Mouse (Mus musculus) cerebellum, adult 11 months (tissue): ENCODE results near the gene 2510009E07Rik.
A peak's percentile ranks its signal among the peaks of the same experiment; 100 is the strongest.
"Not testable (repeated sequence)": the region's sequence is repeated elsewhere in the genome, so short reads cannot be mapped to it uniquely, and the experiment has no call there.

ENCODE experiments used
- DNase-seq: peaks from one replicate; pipeline ENCODE4 v3.0.0; 2022

2510009E07Rik gene

DNA sequence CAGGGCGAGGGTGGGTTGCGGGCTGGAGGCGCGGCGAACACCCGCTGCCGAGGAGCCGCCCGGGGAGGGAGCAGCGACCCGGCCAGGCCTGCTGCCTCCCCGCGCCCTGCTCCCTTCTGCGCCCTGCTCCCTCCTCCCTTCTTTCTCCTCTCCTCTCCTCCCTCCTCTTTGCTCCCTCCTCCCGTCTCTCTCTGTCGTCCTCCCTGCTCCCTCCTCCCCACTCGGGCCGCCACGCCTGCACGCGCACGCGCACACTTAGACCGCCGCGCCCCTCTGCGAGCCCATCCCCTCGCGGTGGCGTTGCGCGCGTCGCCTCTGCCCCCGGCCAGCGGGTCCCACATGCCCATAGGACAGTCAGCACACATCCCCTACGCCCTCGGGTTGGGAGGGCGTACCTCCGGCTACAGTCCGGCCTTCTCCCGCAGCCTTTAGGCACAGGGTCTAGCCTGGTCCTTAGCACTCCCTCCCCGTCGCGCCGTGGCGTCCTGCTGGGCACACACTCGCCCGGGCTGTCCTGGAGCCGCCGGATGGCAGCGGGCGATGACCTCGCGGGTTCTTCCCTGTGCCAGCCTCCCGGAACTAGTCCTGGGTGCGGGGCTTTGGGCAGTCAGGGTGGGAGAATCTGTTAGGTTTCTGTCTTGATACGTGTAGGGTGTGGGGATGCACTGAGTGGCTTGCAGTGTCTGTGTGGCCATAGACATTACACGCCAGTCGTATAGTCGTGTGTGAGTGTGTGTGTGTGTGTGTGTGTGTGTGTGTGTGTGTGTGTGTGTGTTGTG lies at the start of gene 2510009E07Rik:
Gene 2510009E07Rik, minus strand, starts transcription at position 203 of the 779 bp plus-strand sequence.
- peak; percentile 93 for DNase-seq

DNA sequence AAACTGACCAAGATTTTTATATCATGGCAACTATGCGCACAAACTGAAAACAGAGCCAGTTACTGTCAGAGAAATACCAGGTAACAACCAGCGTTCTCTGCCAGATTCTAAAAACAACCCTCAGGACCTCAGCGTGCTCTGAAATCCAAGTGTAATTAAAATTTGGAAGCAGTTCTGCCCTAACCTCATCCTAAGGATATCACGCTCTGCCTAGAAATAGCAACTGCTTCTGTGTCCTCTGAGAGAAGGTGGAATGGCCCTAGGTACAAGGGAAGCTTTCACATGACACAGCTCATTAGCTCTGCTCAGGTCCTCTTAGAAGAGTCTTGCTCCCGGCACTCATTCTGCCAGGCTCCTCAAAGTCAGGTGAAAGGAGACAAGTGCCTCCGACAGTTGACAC lies 48.9 kb upstream of the 2510009E07Rik start:
- no peak for DNase-seq

DNA sequence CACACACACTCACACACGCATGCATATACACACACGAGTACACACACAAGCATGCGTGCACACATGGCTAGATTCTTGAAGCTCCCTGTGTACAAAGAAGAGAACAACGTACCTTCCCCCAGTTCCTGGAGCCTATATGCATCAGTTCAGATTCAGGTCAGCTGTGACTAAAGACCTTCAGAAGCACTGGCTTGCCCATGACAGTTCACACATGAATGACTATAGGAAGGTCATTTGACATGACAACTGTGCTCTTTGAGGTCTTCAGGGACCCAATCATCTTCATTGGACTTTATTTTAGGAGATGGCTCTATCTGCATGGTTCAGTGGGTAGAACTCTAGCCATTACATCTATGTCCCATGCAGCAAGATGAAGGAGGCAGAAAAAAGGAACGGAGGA lies 48.4 kb upstream of the 2510009E07Rik start:
- no peak for DNase-seq

DNA sequence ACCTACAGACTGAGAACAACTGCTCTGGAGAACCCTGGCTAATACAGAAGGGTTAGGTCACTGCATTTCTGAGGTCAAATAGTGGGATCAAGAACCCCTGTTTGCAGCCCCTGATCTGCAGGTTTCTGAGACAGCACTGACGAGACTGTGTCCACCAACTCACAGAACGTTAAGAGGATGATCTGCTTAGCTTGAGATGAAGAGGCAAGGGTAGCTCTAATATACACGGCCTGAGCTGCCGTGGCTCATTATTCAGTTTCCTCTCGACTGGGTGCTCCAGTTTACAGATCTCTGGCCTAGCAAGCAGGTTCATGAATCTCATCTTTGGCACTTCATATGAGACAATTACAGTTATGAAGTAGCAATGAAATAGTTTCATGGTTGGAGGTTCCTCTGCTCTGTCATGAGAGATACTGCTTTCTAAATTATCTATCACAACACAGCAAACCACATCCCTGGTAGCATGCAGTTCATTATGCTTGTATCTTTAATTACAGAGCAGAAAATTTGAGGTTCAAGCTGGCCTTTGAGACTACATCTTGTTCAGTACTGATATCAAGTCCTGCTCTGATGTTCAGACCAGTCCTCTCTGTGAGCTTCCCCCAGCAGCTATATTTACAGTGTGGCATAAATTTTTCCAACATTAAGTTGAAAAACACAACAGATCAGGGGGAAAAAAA lies 47.9 kb upstream of the 2510009E07Rik start:
- no peak for DNase-seq

DNA sequence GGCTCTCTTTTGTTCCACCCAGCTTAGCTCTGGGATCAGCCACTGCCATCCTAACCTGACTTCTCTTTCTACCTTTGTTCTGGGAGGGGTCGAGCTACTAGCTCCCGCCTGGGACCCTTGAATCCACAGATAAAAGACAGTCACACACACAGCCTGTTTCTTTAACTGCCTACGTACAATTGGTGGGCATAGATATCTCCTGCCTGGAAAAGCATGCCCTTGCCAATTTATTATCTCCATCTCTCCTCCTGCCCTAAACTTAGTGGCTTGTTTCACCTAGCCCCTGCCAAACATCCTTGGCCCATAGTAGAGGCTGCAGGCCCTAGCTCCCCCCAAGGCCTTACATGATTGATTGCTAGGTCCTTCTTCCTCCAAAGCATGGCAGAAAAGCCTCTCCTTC lies 47.1 kb upstream of the 2510009E07Rik start:
- DNase-seq = no peak

DNA sequence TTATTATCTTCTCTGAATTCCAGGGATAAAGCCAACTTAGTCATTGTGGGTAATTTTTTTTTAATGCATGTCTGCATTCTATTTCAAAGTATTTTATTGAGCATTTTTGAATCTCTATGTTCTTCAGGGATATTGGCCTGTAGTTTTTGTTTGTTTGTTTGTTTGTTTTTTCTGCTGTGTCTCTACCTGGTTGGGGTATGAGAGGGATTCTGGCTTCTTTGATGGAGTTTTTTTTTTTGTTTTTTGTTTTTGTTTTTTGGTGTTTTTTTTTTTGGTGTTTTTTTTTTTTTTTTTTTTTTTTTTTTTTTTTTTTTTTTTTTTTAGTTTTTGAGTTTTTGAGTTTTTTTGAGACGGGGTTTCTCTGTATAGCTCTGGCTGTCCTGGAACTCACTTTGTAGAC lies 41.2 kb upstream of the 2510009E07Rik start:
- DNase-seq = no peak

DNA sequence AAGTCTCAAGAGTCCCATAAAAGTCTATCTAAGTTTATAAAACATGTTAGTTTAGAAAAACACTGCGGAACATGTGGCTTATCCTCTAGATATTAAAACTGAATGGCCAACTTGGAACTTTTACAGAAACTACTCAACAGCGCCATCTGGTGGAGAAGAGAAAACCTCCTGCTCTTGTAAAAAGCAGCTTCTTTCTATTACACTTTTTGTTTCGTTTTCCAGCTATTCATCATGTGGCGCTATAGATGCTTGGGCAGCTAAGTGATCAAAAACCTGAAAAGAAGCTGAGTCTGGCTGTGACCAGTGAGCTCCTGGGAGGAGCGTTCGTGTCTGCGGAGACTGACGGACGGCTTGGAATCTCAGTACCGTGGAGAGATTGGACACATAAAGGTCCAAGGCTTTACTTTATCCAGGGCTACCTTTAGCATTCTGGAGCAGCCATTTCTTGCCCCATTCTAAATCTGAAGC lies 33.5 kb upstream of the 2510009E07Rik start:
- DNase-seq = peak; percentile 58

DNA sequence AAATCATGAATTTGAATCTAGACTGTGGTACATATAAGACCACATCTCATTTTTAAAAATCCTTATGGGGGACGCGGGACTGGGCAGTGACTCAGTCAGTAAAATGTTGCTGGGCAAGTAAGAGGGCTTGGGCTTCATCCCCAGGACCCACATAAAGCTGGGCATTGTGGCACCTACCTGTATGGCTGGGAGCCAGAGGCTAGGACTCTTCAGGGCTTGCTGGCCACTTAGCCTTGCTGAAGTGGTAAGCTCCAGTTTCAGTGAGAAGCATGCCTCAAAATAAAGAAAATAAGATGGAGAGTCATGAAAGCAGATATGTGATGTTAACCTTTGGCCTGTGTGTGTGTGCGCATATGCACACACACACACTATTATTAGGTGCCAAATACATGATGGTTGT lies 33.0 kb upstream of the 2510009E07Rik start:
- no peak for DNase-seq

DNA sequence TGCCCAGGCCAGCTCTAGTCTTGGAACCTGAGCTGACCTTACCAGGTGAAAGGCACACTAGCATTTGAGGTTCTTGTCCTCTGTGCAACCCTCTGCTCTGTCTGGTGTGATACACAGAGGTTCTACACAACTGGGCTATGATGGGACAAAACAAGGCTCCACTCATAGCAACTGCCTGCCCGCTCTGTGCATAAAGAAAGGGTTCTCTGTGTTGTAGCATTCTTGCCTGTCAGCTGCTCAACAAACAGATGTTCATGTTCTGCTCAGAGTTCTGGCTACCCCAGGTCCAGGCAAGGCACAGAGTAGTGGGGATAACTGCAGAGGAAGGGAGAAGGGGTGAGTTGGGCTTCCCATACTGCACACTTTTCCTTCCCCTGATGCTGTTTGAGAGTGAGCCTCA lies 29.8 kb upstream of the 2510009E07Rik start:
- no peak for DNase-seq

DNA sequence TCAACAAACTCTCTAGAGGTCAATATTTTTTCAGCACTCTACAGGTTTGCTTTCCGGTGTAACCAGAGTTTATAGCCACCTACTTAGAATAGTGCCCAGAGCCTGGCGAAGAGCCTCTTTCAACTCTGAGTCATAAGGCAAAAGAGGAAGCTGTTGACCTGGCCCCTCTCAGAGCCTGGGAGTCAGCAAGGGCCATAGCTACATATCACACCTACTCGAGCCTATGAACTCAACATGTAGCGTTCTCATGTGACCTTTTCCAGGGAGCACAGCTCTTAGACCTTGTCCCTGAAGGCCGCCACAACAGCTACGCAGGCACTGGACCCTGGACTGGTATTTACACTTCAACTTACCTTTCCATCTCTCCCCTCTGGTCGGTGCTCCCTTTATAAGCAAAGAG lies 25.3 kb upstream of the 2510009E07Rik start:
- no peak for DNase-seq

DNA sequence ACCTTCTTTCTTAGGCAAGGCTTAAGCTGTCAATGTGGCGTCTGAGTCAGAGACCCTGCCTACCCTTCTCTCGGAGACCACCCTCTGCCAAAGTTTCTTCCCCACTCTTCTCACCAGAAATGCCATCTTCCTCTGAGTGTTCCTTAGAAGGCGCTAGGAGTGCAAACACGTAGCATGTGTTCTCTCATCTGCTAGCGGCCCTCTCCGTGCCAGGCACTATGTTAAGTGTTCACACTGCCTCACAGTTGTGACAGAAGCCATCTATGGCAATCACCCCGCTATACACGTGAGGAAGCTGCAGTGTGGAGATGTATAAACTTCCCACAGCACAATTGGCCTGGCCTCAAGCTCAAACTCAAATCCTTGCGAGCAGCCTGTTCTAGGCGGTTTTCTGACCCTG lies 20.1 kb upstream of the 2510009E07Rik start:
- DNase-seq = no peak

DNA sequence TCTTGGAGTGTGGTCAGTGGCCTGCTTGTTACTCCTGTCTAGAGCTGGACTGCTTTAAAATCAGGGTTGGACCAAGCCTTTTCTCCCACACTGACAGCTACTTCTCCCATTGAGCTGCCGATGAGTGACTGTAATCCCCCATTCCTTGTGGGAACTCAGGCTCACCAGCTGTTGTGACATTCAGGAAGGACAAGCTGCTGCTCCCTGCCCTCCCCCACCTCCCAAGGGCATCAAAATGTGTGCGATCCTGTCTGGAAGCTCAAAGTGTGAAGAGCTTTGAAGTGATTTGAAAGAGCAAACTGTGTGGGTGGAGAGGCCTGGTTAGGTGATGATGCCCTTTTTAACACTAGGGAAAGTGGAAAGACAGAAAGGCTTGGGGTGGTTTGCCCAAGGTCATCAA lies 15.9 kb upstream of the 2510009E07Rik start:
- DNase-seq = no peak

DNA sequence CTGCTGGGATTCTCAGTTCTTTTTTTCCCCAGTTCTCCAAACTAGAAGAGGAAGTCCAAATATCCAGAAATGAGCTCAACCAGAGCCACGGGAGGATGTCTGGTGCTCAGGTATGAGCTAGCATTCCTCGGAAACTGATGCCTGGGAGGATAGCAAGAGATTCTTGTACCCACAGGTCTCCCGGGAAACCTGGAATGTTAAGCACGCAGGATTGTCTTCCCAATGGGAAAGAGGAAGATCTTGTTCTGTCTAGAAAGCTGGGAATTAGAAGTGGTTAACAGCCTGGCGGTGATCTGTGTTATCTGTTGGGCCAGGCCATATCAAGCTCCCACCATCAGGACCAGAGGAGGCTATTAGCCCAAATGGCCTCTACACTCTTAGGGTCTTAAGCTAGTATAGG lies 10.2 kb upstream of the 2510009E07Rik start:
- no peak for DNase-seq

DNA sequence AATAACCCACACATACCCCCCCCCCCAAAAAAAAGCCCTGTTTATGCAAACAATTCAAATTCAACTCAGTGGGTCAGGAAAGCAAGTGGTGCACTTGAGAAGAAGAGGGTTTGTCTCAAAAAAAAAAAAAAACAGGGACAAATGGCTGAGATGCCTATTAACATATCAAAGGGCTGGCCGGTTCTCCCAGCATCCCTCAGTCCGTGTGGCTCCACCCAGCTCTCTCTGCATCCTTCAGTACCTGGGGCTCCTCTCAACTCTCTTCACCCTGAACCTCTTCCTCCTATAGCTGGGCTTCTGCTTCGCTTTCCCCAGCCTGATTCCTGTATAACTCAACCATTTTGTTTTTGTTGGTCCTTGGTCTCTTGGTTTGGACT lies 7.8 kb upstream of the 2510009E07Rik start:
- DNase-seq = no peak

DNA sequence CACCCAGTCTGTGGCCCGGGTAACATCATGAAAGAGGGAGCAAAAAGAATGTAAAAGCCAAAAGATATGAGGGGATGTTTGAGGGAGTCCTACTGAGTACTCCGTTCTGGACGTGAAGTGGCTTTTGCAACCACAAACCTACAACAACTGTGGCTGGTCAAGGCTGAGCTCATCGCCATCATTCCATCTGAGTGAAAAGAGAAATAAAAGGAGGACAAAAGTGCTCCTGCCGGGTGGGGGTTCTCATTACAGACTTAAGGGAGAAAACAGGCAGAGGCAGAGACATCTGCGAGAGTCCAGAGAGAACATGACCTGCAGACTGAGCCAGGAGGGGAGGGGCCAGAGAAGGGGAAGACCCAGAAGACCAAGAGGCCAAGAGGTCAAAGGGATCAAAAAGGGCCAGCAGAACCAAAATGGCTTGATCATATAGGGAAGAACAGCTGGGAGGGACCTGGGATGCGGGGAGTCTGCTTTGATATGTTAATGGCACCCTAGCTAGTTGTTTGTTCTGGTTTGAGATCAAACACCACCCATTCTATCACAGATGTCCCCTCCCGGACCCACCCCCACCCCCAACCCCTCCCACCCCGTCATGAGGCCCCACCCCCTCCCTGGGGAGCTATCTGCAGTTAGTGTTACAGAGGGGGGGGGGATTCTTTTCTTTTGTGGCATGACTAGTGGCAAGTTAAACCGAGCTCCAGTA lies 7.3 kb upstream of the 2510009E07Rik start:
- DNase-seq = no peak

DNA sequence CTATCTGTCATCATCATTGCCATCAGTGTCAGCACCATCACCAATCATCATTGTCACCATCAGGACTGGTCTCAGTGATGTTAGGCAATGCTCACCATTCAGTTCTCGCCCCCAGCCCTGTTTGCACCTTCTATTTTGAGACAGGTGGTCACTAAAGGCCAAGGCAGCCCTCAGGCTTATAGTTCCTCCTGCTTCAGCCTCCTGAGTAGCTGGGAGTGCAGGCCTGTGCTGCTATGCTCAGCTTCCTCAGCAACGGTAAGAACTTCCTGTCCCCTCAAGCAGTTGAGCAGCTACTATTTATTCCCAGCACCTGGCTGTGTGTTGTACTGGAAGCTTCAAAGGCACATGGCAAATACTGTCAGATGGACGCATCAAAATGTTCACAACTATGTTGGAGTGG lies 3.7 kb upstream of the 2510009E07Rik start:
- DNase-seq = no peak

DNA sequence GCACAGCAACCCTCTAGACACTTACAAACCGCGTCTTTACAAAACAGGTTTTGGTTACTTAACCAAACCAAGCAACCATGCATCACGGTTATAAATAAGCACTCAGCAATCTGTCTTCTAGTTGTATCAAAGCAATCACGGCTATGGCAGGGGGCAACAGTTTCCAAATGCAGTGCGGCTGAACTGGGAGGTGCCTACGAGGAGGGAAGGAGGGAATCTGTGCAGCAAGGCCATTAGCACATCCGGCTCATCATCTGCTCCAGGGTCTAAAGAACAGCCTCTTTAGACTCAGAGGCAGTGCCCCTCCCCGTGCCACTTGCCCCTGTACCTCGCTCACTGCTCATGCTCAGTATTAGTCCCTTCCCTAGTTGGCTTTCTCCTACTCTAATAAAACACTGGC lies 2.5 kb upstream of the 2510009E07Rik start:
- DNase-seq = no peak

DNA sequence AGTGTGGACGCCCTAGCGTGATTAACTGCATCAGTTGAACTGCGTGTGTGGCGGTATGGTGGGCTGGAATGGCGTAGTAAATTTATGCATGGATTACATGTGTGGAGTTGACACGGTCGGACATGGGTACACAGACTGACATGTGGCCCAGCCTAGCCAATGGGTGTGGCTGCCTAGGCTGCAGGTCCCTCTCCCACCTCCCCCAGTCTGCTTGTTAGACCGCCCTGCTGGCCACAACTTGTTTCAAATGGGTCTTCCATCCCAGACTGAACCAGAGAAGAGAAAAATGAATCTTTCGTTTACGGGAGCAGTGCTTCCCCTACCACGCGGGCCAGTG lies 745 bp upstream of the 2510009E07Rik start:
- DNase-seq = peak; percentile 42

DNA sequence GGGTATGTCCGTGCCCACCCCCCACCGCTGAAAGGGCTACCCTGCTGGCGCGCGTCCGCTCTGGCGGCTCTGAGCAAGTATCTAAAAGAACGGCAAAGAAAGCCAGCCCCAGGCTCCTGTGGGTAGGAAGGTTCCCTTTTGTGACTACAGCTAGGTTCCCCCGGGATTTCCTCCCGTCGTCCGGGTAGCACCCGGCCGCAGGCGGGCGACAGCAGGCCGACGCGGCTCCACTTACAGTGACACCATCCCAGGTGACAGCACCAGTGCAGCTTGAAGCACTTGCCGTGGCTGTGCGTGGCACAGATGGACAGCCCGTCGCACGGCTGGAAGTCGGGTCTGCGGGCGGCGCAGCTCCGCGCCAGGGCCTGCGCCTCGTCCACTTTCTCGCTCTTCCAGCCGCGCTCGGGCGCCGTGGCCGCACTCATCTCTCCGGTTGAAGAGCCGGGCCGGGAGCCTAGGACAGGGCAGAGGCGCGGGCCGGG lies 443 bp downstream of the 2510009E07Rik start:
- DNase-seq = peak; percentile 74

DNA sequence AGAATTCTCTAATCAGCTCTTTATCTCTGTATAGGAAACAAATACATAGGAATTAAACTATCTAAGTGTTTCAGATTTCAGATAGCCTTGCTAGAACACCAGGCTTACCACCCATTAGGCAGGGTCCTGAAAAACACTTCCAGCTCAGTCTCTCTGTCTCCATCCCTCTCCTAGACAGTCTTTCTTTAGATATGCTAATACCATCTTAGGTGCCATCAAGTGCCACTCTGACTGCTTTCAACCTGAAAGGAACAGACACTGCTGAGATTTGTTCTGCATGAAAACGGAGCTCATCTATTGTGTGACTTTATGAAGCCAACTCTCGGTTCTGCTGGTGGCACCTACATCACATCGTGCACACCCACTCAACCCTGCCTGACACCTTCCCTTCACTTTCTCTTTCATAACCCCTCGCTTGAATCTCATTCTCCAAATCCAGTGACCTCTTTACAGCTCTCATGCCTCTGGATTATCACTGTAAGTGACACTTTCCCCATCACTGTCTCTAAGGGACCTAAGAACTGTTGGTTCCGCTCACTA lies 4.2 kb downstream of the 2510009E07Rik start:
- no peak for DNase-seq

DNA sequence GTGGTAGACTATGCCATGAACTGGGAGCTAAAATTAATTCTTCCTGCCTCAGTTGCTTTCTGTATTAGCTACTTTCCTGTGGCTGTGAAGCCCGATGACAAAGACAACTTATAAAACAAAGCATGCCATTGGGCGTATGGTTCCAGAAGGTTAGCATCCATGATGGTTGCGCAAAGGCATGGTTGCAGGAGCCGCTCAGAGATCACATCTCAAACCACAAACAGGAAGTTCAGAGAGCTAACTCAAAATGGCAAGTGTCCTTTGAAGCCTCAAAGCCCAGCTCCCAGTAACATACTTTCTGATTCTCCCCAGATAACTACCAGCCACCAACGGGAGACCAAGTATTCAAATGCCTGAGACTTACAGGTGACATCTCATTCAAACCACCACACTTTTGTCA lies 5.3 kb downstream of the 2510009E07Rik start:
- no peak for DNase-seq

DNA sequence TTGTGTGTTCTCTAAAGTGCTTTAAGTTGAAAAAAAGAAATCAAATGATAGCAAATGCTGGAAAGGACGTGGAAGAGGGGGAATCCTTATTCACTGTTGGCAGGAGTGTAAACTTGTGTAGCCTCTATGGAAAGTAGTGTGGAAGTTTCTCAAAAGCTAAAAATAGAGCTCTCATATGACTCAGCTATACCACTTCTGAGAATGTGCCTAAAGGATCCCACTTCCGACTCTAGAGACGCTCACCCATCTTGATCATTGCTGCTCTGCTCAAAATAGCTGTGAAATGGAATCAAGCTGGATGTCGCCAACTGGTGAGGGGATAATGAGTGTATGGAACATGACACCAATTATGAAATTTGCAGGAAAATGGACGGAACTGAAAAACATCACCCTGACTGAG lies 7.1 kb downstream of the 2510009E07Rik start:
- no peak for DNase-seq

DNA sequence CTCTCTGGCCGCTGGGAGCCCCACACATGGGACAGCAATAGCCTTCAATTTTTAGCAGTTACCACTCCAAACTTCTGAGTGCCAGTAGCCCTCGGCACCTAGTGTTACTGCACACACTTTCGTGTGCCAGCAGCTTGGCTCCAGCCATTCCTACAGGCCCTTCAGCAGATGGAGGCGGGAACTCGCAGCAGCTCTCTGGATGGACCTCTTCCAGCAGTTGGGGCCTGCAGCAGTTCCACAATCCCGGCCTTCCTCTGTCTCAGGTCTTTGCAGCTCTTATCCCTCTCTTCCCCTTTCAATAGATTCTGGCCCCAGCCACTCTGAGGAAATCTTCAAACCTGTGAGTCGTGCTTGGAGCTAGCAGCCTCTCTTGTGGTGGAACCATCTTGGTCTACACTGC lies 17.7 kb downstream of the 2510009E07Rik start:
- DNase-seq = no peak

DNA sequence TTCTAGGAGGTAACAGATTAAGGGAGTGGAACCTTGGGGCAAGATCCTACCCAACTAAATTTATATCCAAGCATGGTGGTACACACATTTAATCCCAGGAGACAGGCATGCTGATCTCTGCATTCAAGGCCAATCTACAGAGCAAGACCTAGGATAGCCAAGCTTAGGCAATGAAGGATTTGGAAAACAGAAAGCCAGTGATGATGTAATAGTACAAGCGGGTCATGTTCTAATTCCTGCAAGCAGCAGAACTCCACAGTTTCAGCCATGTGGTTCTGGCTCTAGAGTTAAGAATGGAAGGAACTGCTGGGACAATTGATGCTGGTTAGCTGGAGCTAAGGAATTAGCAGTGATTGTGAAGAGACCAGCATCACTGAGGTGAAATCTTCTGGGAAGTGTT lies 20.8 kb downstream of the 2510009E07Rik start:
- not testable (repeated sequence) for DNase-seq
